Mouse (Mus musculus) myocyte (in vitro differentiated cells): ENCODE results near the gene Arhgap20.

Source experiments
- MYOG ChIP-seq, 3 experiments: IDR thresholded peaks; one replicate each; pipeline ENCODE4 v1.6.1; 2011; ENCODE audit warnings: control low read depth in 2 of 3, low read depth in 2 of 3, mild to moderate bottlenecking in 2 of 3; ENCODE audit not compliant: insufficient read length in 2 of 3, control insufficient read depth in 1 of 3, insufficient read depth in 1 of 3
- POLR2A ChIP-seq: IDR thresholded peaks from one replicate; pipeline ENCODE4 v1.6.1; 2011; ENCODE audit warnings: low read depth, mild to moderate bottlenecking, control low read depth, moderate library complexity; ENCODE audit not compliant: insufficient read length
- TCF12 ChIP-seq: IDR thresholded peaks from one replicate; pipeline ENCODE4 v1.6.1; 2011; ENCODE audit warnings: mild to moderate bottlenecking, control low read depth; ENCODE audit not compliant: poor library complexity, insufficient read depth, severe bottlenecking

DNA sequence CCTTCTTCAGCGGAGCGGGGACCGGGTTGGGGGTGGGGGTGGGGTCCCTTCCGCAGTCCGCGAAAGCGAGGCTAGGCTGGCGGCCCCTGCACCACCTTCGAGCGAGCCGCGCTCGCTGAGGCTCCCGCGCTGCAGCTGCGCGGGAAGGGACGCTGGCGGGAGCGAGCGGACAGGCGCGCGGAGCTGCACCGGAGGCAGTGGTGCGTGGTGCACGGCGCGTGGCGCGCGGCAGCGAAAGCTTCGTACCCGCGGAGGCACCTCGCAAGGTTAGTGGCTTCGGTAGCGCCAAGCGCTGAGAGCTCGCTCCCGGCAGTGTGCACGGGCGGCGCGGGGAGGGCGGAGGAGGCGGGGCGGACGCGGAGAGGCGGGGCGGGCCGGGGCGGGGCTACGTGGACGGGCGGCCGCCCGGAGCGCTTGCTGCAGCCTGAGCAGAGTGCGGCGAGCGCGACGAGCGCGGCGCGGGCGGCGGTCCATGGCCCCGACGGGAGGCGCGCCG lies at the start of gene Arhgap20:
- no peak for TF ChIP-seq POLR2A
- TF ChIP-seq TCF12: no peak
- no peak for TF ChIP-seq MYOG (IDR thresholded peaks at IDR 0.05; ENCODE audit: control insufficient read depth in 1 of 3, insufficient read depth in 1 of 3, insufficient read length in 2 of 3, low read depth in 2 of 3)
